Mouse (Mus musculus): ENCODE results near the gene Ckap2.

DNA sequence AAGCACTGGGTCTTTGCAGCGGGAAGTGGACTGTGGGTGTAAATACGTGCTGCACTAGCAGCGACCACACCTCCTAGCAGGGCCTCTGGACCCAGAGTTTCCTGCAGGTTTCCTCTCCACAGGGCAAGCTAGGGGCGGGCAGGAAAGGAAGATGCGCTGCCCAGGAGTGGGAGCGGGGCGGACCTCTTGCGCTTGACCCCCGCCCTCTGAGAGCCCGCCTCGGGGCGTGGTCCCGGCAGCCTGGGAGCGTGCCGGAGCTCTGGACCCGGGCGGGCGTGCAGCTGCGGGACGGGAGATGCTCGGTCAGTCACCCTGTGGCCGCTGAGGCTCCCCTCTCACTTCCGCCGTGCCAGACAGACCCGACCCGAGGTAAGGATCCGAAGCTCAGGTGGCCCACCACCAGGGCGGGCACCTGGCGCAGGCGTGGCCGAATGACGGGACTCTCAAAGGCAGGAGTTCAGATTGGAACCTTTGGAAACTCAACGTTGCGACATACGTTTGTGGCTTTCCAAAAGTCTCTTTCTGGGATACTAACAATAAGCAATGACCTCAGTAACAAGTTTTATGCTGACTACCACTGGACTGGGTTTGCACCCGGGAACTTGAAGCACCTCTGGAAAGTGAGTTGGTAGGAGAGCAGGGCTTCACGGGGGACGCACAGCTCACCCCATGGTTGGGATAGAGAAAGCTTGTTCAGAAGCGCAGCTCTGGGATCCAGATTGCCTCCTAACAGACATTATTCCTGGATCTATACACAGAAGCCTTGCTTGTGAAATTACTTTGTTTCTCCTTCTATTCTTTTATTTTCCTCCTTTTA is 41.6 kb upstream of the Ckap2 start, which contains the start of gene Thsd1:
- TF ChIP-seq POLR2A (IDR thresholded peaks at IDR 0.05; ENCODE audit: insufficient read length, low read depth) (no peak), MAX (IDR thresholded peaks at IDR 0.05; ENCODE audit: low read depth) (no peak), MYOD1 (IDR thresholded peaks at IDR 0.05; ENCODE audit: control insufficient read depth in 1 of 3, insufficient read length in 2 of 3, low read depth in 2 of 3) (no peak), POLR2AphosphoS2 (IDR thresholded peaks at IDR 0.05; ENCODE audit: insufficient read length, low read depth) (no peak), USF1 (IDR thresholded peaks at IDR 0.05; ENCODE audit: low read depth) (no peak), MYOG (IDR thresholded peaks at IDR 0.05; ENCODE audit: control insufficient read depth in 1 of 3, insufficient read depth in 1 of 3, insufficient read length in 2 of 3, low read depth in 2 of 3) (no peak), E2F4 (IDR thresholded peaks at IDR 0.05; ENCODE audit: insufficient read depth) (no peak), REST (IDR thresholded peaks at IDR 0.05; ENCODE audit: insufficient read depth, insufficient read length) (no peak), CEBPB (IDR thresholded peaks at IDR 0.05; ENCODE audit: insufficient read depth, poor library complexity, severe bottlenecking) (0 out of 2 replicates have a peak, but pooled peaks have one; percentile 9)
